Mouse (Mus musculus) embryonic facial prominence, embryonic 14.5 days (tissue): ENCODE measurements around the gene Ociad1. TPM values are rescaled to one million over a fixed set of nuclear protein-coding genes. Genes with fewer than 3 reads are reported as not detected.

ENCODE experiments used
- ATAC-seq: fragments of 200-750 bp; cut with Nextera tagmentation; 2 replicates; pipeline ENCODE4 v1.8.0; 2017; ENCODE audit warnings: low read depth, moderate number of reproducible peaks, moderate TSS enrichment
- DNase-seq: peaks from one replicate; pipeline ENCODE4 v3.0.0-alpha.2; 2015; ENCODE audit warnings: low spot score
- H3K27ac ChIP-seq: fragments of 300-500 bp; sonication (generic); replicated peaks from 2 replicates; pipeline ENCODE4 v1.5.1; 2014; ENCODE audit warnings: low read depth, mild to moderate bottlenecking, low read length, moderate library complexity
- H3K27me3 ChIP-seq: fragments of 300-500 bp; sonication (generic); replicated peaks from 2 replicates; pipeline ENCODE4 v1.6.1; 2014; ENCODE audit warnings: low read length; ENCODE audit not compliant: control insufficient read depth, insufficient read depth
- H3K36me3 ChIP-seq: fragments of 300-500 bp; sonication (generic); 2 replicates; pipeline ENCODE4 v1.6.1; 2014; ENCODE audit warnings: low read length, mixed read lengths; ENCODE audit not compliant: control insufficient read depth, insufficient read depth
- H3K4me1 ChIP-seq: fragments of 300-500 bp; sonication (generic); 2 replicates; pipeline ENCODE4 v1.6.1; 2014; ENCODE audit warnings: antibody characterized with exemption, low read length; ENCODE audit not compliant: control insufficient read depth, insufficient read depth
- H3K4me2 ChIP-seq: fragments of 300-500 bp; sonication (generic); 2 replicates; pipeline ENCODE4 v1.6.1; 2014; ENCODE audit warnings: low read depth, mild to moderate bottlenecking, low read length, moderate library complexity, mixed read lengths
- H3K4me3 ChIP-seq: fragments of 300-500 bp; sonication (generic); 2 replicates; pipeline ENCODE4 v1.5.1; 2014; ENCODE audit warnings: low read depth, mild to moderate bottlenecking, low read length
- H3K9ac ChIP-seq: fragments of 300-500 bp; sonication (generic); 2 replicates; pipeline ENCODE4 v1.6.1; 2014; ENCODE audit warnings: low read depth, mild to moderate bottlenecking, low read length, moderate library complexity, mixed read lengths
- H3K9me3 ChIP-seq: fragments of 300-500 bp; sonication (generic); 2 replicates; pipeline ENCODE4 v1.6.1; 2016; ENCODE audit warnings: low read length; ENCODE audit not compliant: control insufficient read depth
- WGBS: fragments of 180-500 bp; shearing (Covaris S2); extraction: QIAGEN DNeasy Blood & Tissue Kit; methylation state at CpG from one replicate; pipeline ENCODE4 v1.1.7; 2014; 5-methylcytosine and 5-hydroxymethylcytosine counted together
- polyA plus RNA-seq: library from polyadenylated mRNA; unstranded; fragments of >200 nt; fragmentation: Nextera tagmentation; extraction: Ambion mirVana; gene quantifications from 2 replicates; pipeline ENCODE4 v1.2.1, GENCODE M21; 2014

The Ociad1 gene
- polyA plus RNA-seq, 1 experiment from 2014 or later = 145 TPM

DNA sequence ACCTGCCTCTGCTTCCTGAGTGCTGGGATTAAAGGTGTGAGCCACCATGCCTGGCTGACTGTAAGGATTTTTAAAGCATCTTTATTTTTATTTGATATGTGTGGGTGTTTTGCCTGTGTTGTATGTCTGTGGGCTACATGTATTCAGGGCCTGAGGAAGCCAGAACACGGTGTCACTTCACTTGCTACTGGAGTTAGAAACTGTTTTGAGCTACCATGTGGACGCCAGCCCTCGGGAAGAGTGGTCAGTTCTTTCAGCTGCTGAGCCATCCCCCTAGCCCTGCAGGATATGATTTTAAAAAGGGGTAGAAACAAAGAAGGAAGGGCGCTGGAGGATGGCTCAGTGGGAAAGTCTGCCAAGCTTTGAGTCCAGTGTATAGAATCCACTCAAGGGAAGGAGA is 3.3 kb downstream of the Ociad1 start:
- ATAC-seq = no peak
- Histone ChIP-seq H3K27ac (no peak overlapping the region), H3K4me1 (peaks cover 3% of the 10 kb centered on the region), H3K4me3 (no peak overlapping the region), H3K27me3 (no peaks in the 10 kb centered on the region), H3K9me3 (no peaks in the 10 kb centered on the region), H3K4me2 (no peak overlapping the region), H3K9ac (no peak overlapping the region), H3K36me3 (peaks cover 48% of the 10 kb centered on the region)
- no peak for DNase-seq
- 88% methylated on average over 4 of the region's 4 CpGs for WGBS

DNA sequence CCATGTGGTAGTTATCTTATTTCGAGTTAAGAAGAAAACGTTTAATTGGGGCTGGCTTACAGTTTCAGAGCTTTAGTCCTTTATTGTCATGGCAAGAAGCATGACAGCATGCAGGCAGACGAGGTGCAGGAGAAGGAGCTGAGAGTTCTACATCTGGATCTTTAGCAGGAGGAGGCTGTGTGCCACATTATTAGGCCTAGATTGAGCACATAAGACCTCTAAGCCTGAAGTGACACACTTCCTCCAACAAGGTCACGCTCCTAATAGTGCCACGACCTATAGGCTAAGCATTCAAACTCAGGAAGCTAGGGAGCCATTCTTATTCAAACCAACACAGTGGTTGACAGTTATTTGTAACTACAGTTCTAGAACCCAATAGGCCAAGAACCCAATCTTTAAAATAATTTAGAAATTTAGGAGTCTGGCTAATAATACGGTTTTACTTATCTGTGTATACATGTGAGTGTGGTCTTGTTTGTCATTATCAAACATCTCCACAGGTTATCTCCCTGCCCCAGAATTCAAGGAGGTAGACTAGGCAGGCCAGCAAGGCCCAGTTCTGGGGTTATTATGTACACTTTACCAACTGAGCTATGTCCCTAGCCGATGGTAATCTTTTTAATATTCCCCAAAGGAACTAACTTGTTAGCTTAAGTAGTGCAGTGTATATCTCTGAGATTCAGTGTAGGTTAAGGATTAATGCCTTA is 9.2 kb downstream of the Ociad1 start:
- no peak overlapping the region for H3K9ac ChIP-seq
- ATAC-seq = no peak
- no peaks in the 10 kb centered on the region for H3K9me3 ChIP-seq
- H3K27ac ChIP-seq = no peak overlapping the region
- H3K4me2 ChIP-seq = no peak overlapping the region
- no peak for DNase-seq
- H3K27me3 ChIP-seq = no peaks in the 10 kb centered on the region
- peaks cover 76% of the 10 kb centered on the region for H3K36me3 ChIP-seq
- H3K4me3 ChIP-seq = no peak overlapping the region
- H3K4me1 ChIP-seq = no peaks in the 10 kb centered on the region
- 86% methylated on average over 7 of the region's 7 CpGs for WGBS

DNA sequence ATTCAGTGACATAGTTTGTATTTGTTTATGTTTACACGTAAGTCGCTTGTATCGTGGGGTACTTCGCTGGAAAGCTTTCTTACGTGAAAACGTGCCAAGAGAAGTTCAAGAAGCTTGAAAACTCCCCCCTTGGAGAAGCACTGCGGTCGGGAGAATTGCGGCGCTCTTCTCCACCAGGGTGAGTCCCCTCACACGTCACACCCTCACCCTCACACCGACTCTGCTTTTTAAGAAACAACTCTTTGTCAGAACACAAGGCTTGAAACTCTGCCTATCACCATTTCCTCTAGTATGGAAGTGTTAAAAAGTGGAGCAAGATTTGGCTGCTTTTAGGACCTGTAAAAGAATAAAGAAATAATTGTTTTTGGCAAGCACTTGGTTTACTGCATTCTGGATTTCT is 11.9 kb downstream of the Ociad1 start:
- DNase-seq (no peak), ATAC-seq (no peak)
- Histone ChIP-seq H3K27ac (no peak overlapping the region), H3K4me1 (no peaks in the 10 kb centered on the region), H3K9me3 (no peaks in the 10 kb centered on the region), H3K4me2 (no peak overlapping the region), H3K9ac (no peak overlapping the region), H3K27me3 (no peaks in the 10 kb centered on the region), H3K4me3 (no peak overlapping the region), H3K36me3 (peaks cover 86% of the 10 kb centered on the region)
- WGBS = 86% methylated on average over 12 of the region's 12 CpGs

DNA sequence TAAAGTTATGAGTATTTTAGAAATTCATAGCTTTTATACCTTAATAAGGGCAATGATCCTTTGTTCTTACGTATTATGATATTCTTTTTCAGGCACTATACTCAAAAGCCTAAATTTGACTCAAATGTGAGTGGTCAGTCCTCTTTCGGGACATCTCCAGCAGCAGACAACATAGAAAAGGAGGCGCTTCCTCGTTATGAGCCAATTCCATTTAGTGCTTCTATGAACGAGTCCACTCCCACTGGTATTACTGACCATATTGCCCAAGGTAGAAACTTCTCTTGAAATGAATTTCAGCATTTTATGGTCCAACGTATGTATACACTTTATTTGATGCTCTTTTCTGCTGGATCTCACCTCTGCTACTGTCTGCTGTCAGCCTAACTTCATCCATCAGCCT is 13.9 kb downstream of the Ociad1 start:
- no peak for ATAC-seq
- WGBS = 94% methylated on average over 6 of the region's 6 CpGs

DNA sequence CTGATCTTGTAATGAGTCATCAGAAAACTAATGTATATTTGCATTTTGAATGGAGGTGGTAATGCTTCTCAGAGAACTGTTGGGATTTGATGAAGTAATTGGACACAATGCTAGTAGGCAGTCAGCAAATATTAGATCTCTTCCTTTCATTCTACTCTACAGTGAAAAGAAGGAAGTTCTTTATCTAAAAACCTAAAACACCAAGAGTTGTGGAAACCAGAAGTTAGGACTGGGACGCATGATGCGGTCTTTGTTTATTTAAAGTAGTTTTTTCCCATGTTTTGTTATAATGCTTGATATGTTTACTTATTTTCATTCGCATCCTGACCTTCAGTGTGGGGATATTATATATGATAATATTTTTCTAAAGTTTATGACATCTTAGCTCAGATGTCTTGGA is 14.7 kb downstream of the Ociad1 start:
- no peak for DNase-seq
- Histone ChIP-seq H3K9me3 (no peaks in the 10 kb centered on the region), H3K9ac (no peak overlapping the region), H3K4me2 (no peak overlapping the region), H3K27me3 (no peaks in the 10 kb centered on the region), H3K27ac (no peak overlapping the region), H3K36me3 (peaks cover 86% of the 10 kb centered on the region), H3K4me3 (no peak overlapping the region), H3K4me1 (no peaks in the 10 kb centered on the region)
- WGBS = 94% methylated on average over 3 of the region's 3 CpGs
- no peak for ATAC-seq

More for the DNA sequence above, 13.9 kb downstream of the Ociad1 start:
- Histone ChIP-seq H3K4me2 (no peak overlapping the region), H3K4me3 (no peak overlapping the region), H3K9ac (no peak overlapping the region), H3K36me3 (peaks cover 86% of the 10 kb centered on the region), H3K9me3 (no peaks in the 10 kb centered on the region), H3K27ac (no peak overlapping the region), H3K4me1 (no peaks in the 10 kb centered on the region), H3K27me3 (no peaks in the 10 kb centered on the region)
- no peak for DNase-seq

DNA sequence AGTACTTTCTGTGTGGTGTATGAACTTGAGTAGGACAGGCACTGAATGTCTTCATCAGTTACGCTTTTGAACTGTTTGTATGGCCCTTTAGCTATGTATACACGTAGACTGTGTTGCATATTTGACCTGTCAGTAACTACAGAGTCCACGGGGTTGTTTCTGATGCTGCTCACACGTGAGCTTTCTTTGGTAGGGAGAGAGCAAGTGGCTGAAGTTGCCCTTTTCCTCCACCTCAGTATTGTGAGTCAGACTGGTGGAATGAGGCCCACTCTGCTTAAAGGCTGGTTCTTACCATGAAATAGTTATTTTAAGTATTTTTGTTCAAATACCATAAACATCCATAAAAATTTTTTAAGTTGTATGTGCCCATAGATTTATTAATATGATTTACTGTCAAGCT is 16.9 kb downstream of the Ociad1 start:
- Histone ChIP-seq H3K27ac (no peak overlapping the region), H3K9ac (no peak overlapping the region), H3K9me3 (no peaks in the 10 kb centered on the region), H3K36me3 (peaks cover 94% of the 10 kb centered on the region), H3K4me1 (no peaks in the 10 kb centered on the region), H3K4me3 (no peak overlapping the region), H3K4me2 (no peak overlapping the region), H3K27me3 (no peaks in the 10 kb centered on the region)
- ATAC-seq (no peak), DNase-seq (no peak)
- WGBS = 86% methylated on average over 4 of the region's 4 CpGs

DNA sequence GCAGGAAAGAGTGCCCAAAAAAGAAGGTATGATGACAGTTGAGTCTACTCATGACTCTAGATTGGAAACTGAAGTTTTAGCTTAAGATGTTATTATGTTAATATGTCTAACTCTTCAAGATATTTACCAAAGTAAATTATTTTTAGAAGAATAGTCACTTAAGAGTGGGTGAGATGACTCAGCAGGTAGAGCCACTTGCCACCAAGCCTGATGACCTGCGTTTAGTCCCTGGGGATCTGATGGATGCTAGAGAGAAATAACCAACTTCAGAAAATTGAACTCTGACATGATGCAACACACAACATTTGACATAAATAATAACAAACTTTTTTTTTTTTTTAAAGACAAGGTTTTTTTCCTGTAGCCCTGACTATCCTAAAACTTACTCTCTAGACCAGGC is 17.8 kb downstream of the Ociad1 start:
- Histone ChIP-seq H3K9ac (no peak overlapping the region), H3K4me1 (no peaks in the 10 kb centered on the region), H3K4me3 (no peak overlapping the region), H3K27ac (no peak overlapping the region), H3K36me3 (peaks cover 95% of the 10 kb centered on the region), H3K9me3 (no peaks in the 10 kb centered on the region), H3K4me2 (no peak overlapping the region), H3K27me3 (no peaks in the 10 kb centered on the region)
- no peak for DNase-seq
- ATAC-seq = no peak
- 100% methylated on average over 1 of the region's 1 CpGs for WGBS

DNA sequence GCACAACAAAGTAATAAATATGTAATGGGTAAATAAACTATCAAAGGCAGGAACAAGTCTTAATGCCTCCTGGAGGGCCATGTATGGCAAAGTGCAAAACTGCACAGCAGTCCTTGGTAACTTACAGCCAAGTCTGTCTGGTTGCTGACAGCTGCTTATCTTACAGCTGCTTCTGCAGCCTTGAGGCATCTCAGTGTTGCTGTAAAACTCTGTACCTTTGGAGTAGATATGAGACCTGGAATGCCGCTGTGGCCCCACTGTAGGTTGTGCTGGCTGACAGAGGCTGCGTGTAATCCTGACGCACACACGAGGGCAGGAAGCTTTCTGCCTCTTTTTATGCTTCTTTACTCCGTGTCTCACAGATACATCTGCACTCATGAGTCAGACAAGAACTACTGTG is 18.9 kb downstream of the Ociad1 start:
- no peak overlapping the region for H3K27ac ChIP-seq
- H3K36me3 ChIP-seq = peaks cover 93% of the 10 kb centered on the region
- DNase-seq (no peak), ATAC-seq (no peak)
- H3K4me3 ChIP-seq = no peak overlapping the region
- H3K9me3 ChIP-seq = no peaks in the 10 kb centered on the region
- H3K4me1 ChIP-seq = no peaks in the 10 kb centered on the region
- H3K27me3 ChIP-seq = no peaks in the 10 kb centered on the region
- no peak overlapping the region for H3K4me2 ChIP-seq
- no peak overlapping the region for H3K9ac ChIP-seq
- WGBS = 87% methylated on average over 5 of the region's 5 CpGs

DNA sequence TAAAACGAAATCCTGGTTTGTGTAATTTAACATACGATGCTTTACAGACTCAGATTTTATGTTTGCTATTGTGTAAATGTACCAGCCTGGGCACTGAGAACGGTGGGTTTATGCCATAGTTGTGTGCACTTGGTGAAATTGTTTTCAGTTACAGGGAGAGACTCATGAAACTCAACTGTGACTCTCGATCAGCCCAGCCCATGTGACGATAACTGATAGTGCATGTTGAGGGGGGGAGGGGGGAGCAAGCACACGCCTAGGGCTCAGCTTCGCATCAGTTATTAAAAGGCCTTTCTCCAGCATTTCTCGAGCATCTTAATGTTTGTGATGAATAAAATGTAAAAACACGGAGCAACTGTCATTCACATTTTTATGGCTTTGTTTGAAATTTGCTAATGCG is 21.0 kb downstream of the Ociad1 start:
- whole genome bisulfite sequencing = 92% methylated on average over 10 of the region's 10 CpGs
- no peak overlapping the region for H3K9ac ChIP-seq
- H3K4me2 ChIP-seq = no peak overlapping the region
- ATAC-seq = no peak
- H3K4me3 ChIP-seq = no peak overlapping the region
- no peak for DNase-seq
- peaks cover 72% of the 10 kb centered on the region for H3K36me3 ChIP-seq
- H3K27ac ChIP-seq = no peak overlapping the region
- H3K9me3 ChIP-seq = no peaks in the 10 kb centered on the region
- H3K27me3 ChIP-seq = no peaks in the 10 kb centered on the region
- no peaks in the 10 kb centered on the region for H3K4me1 ChIP-seq
